Comparison of ENCODE assay signal across 8 mouse cellular contexts in genomic region chr16:90349700-90350548, GRCm38 (mm10). TPM values are rescaled to one million over a fixed set of nuclear protein-coding genes. Genes with fewer than 3 reads are reported as not detected.
DNase-seq lines count a peak whose midpoint lies in the region; ATAC-seq and TF ChIP-seq lines count a peak whose summit lies in the region.

No protein-coding gene starts in this region.

- no peaks in the 10 kb centered on the region for H3K36me3 ChIP-seq in hindbrain, embryonic 15.5 days
- no peaks in the 10 kb centered on the region for H3K36me3 ChIP-seq in lung, embryonic 15.5 days

- ATAC-seq in hindbrain, embryonic 15.5 days (ENCODE audit: low FRiP score, low read depth), result peak; percentile 96
- ATAC-seq in lung, embryonic 15.5 days (ENCODE audit: borderline replicate concordance, extremely low read depth, low FRiP score, low TSS enrichment), result peak; percentile 95

- WGBS in hindbrain, embryonic 15.5 days, result 29% methylated on average over 12 of the region's 13 CpGs
- 29% methylated on average over 12 of the region's 13 CpGs for WGBS in lung, embryonic 15.5 days

- H3K4me3 ChIP-seq in gastrocnemius, adult 2 months, result no peak overlapping the region
- no peak overlapping the region for H3K4me3 ChIP-seq in hindbrain, embryonic 15.5 days
- no peak overlapping the region for H3K4me3 ChIP-seq in lung, embryonic 15.5 days

- no peaks in the 10 kb centered on the region for H3K9me3 ChIP-seq in hindbrain, embryonic 15.5 days
- no peaks in the 10 kb centered on the region for H3K9me3 ChIP-seq in lung, embryonic 15.5 days

- no peaks in the 10 kb centered on the region for H3K27me3 ChIP-seq in hindbrain, embryonic 15.5 days
- no peaks in the 10 kb centered on the region for H3K27me3 ChIP-seq in lung, embryonic 15.5 days

- TF ChIP-seq CTCF in gastrocnemius, adult 2 months (IDR thresholded peaks at IDR 0.05), result peak; percentile 56

- H3K4me1 ChIP-seq in hindbrain, embryonic 15.5 days (replicated peaks), result peaks cover 3% of the 10 kb centered on the region; the same call in 1 of the 2 replicates
- peaks cover 8% of the 10 kb centered on the region for H3K4me1 ChIP-seq in lung, embryonic 15.5 days

- intact Hi-C loops in gastrocnemius, adult 2 months (cut with DNase I), result no loop called here

- peak overlapping the region; percentile 44 for H3K4me2 ChIP-seq in hindbrain, embryonic 15.5 days
- H3K4me2 ChIP-seq in lung, embryonic 15.5 days, result no peak overlapping the region

- no peak overlapping the region for H3K27ac ChIP-seq in gastrocnemius, adult 2 months
- H3K27ac ChIP-seq in hindbrain, embryonic 15.5 days (replicated peaks), result no peak overlapping the region
- no peak overlapping the region for H3K27ac ChIP-seq in lung, embryonic 15.5 days

- peak; percentile 78 for DNase-seq in MN1 (ENCODE audit: low spot score)
- DNase-seq in cerebellum, postnatal 36 days, result peak; percentile 66 to 70
- peak; percentile 69 for DNase-seq in gastrocnemius, adult 2 months
- peak; percentile 56 to 69 for DNase-seq in layer of hippocampus, postnatal 14 days (ENCODE audit: low spot score in 2 of 2)
- DNase-seq in ovary, postnatal 14 days (ENCODE audit: low spot score), result peak; percentile 43
- DNase-seq in thymus, postnatal 14 days, result peak; percentile 62

- no peak overlapping the region for H3K9ac ChIP-seq in hindbrain, embryonic 15.5 days
- no peak overlapping the region for H3K9ac ChIP-seq in lung, embryonic 15.5 days

RNA-seq across cellular contexts. Expression of gene Hunk, which starts 35.9 kb away (rescaled TPM):
- total RNA-seq in gastrocnemius, adult 2 months (2021), result under 1 TPM; 0.46 to 0.53 TPM
- polyA plus RNA-seq in hindbrain, embryonic 15.5 days (2015; fragmentation: Nextera tagmentation; extraction: Ambion mirVana), result 6.3 and 7.1 TPM in 2 replicates
- 10 to 100 TPM; 26.6 to 27.2 TPM for total RNA-seq in layer of hippocampus, postnatal 14 days (2021)
- polyA plus RNA-seq in lung, embryonic 15.5 days (2015; fragmentation: Nextera tagmentation; extraction: Ambion mirVana), result 14.8 and 16.6 TPM in 2 replicates

Comparison
In these comparisons a context has a peak if more than half of its experiments do, and no peak if none do; other contexts are left out.
1. RNA of gene Hunk, which starts 35.9 kb away (total RNA-seq): 26.6 to 27.2 TPM in layer of hippocampus, postnatal 14 days; 0.46 to 0.53 TPM in gastrocnemius, adult 2 months; every median in the first group is over 10 times any median in the second.
2. Peak in every context shown above with its lines, with median percentiles within 50 percentile points of each other: DNase-seq.